Mouse (Mus musculus): ENCODE data around the gene Cdh7.

Gene Cdh7

GRCm38 (mm10) chr1:110078471-110078870, 96.2 kb downstream of the Cdh7 start:
- no peak for TF ChIP-seq GATA4 (IDR thresholded peaks at IDR 0.05; ENCODE audit: insufficient replicate concordance, low read length)

GRCm38 (mm10) chr1:110118071-110118470, 135.8 kb downstream of the Cdh7 start:
- no peak for TF ChIP-seq GATA4 (IDR thresholded peaks at IDR 0.05; ENCODE audit: insufficient replicate concordance, low read length)

GRCm38 (mm10) chr1:110118862-110119261, 136.6 kb downstream of the Cdh7 start:
- TF ChIP-seq GATA4 (IDR thresholded peaks at IDR 0.05; ENCODE audit: insufficient replicate concordance, low read length), result no peak
